Mouse (Mus musculus) fat pad, adult 2 months (tissue): Measurements from ENCODE around the gene Slc25a38.

Experiments
- DNase-seq: peaks from one replicate; pipeline ENCODE4 v3.0.0-alpha.2; 2011; ENCODE audit warnings: low read depth, low spot score; ENCODE audit errors: extremely low read depth

Slc25a38 gene

DNA sequence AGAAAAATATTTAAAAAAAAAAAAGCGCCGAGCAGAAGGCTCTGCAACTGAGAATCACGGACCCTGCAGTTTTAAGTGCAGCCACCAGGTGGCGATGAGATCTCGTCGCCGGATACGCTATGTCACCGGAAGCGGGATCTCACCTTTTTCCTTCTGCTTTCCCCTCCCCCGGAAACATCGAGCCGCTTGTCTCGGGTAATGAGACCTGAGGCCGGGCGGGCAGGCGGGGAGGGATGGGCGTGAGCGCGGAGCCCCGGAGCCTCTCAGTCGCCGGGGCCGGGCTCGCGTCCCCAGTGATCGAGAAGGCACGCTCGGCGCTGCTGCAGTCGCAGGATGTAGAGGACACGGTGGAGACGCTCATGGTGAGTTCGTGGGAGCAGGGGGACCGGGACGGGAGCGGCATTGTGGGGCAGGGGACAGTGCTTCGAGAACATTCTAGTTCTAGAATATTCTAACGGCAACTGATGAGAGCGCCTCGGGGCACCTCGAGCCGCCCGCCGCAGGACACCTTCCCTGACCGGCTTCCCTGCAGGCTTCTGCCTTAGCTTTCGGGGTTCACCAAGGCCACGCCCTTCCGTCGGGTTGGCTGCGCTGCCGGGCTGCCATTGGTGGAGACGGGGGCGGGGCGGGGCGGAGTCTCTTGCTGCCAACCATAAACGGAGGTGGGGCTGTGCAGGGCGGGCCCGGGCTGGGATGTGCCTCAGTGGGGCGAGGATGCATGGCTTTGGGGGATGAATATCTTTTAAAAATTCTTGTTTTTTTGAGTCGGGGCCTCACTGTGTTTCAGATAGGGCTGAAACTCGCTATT, at the start of gene Slc25a38:
Slc25a38 (plus strand) TSS at position 164 of the 808 bp plus-strand sequence.
- DNase-seq: no peak

DNA sequence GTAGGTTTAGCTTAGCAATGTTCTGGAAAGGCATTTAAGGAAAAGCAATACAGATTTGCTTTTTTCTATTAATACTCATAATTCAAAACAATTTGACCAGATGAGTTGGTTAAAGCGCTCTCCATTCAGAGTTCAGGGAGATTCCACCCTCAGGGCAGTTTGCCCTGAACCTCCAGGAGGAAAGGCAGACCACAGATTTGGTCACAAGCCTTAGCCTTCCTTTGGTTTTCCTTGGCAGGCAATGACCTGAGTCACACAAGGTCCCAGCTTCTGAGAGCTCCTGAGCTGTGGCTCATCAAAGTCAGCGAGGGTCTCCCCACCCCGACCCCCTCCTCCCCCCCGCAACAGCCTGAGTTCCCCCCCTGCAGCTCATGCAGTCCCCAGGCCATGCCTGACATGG, 45.9 kb upstream of the Slc25a38 start:
- DNase-seq: no peak

- no peak for DNase-seq
Measured at GRCm38 (mm10) chr9:120067609-120068008, 42.6 kb upstream of the Slc25a38 start.

DNA sequence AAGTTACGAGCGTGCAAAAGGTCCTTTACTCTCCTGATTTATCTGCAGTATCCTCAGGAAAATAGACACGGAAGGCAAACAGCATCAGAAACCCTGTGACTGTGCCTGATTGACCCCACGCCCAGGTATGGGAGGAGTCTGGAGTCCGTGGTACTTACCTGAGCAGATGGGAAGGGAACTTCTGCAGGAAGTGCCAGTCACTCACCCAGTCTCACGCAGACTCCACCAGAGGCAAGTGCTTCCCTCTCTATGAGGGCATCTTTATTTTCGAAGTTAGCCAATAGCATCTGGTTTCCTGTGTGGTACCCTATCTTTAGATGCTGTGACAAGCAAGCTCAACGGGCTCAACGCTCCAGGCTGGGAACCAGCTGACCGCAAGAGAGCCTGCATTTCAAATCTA, 42.1 kb upstream of the Slc25a38 start:
- no peak for DNase-seq

- DNase-seq: no peak
Measured at GRCm38 (mm10) chr9:120069779-120070178, 40.4 kb upstream of the Slc25a38 start, which contains the start of gene Cx3cr1. Cx3cr1 (minus strand) TSS chr9:120069879.

GRCm38 (mm10) chr9:120071251-120071650, 38.9 kb upstream of the Slc25a38 start:
- no peak for DNase-seq

GRCm38 (mm10) chr9:120073169-120073568, 37.0 kb upstream of the Slc25a38 start:
- no peak for DNase-seq

DNA sequence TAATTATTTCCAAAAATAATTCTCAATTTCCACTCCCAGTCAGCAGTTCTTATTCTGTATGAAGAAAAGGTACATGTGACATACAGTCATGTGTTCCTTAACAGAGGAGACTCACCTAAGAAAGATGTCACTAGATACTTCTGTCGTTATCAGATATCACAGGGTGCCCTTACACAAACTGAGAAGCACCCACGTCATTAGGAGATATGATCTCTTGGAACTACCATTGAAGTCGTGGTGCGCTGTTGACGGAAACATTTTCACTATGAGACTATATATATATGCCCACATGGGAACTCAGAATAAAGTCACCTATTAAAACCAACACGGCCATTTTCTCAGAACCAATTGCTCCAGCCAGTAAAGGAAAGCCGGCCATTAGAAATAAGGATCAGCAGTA, 35.7 kb upstream of the Slc25a38 start:
- DNase-seq: no peak

GRCm38 (mm10) chr9:120078241-120078640, 31.9 kb upstream of the Slc25a38 start:
- no peak for DNase-seq

- DNase-seq: no peak
Measured at GRCm38 (mm10) chr9:120079901-120080300, 30.3 kb upstream of the Slc25a38 start.

- DNase-seq: no peak
Measured at GRCm38 (mm10) chr9:120080546-120081108, 29.5 kb upstream of the Slc25a38 start.

- DNase-seq: no peak
Measured at GRCm38 (mm10) chr9:120081247-120081646, 28.9 kb upstream of the Slc25a38 start.

- no peak for DNase-seq
Measured at GRCm38 (mm10) chr9:120081967-120082366, 28.2 kb upstream of the Slc25a38 start.

- no peak for DNase-seq
Measured at GRCm38 (mm10) chr9:120082691-120083090, 27.5 kb upstream of the Slc25a38 start.

- DNase-seq: no peak
Measured at GRCm38 (mm10) chr9:120083158-120083894, 26.8 kb upstream of the Slc25a38 start.

DNA sequence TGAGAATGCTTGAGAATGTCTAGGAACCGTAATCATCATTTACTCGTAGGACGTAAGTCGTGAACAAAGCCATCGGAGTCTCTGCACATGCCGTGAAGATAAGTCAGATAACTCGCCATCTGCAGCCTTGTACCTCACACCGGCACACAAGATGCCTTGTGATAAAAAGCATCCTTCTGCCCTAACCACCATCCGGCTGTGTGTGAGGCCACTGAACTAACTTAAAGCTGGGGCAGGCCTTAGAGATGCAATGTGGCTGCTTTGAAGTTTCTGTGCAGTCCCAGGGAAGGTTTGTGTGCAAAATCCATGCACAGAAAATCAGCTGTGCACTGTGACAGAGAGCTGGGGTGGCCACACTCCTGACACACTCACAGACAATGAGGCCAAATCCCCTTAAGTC, 25.8 kb upstream of the Slc25a38 start:
- DNase-seq: no peak

DNA sequence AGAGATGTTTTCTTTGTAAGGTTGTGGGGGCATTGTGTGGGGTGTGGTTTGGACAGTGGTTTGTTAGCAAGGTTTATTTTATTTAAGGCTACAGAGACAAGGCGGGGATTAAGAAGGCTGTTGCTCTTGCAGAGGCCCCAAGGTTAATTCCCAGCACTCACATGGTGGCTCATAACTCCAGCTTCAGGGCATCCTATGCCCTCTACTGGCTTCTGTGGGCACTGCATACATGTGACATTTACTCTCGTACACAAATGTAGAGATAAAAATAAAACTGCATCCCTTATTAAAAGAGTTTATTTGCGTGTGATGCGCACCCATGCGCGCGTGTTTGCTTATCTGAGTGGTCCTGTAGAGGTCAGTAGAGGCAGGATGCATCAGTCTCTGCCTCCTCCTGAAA, 21.0 kb upstream of the Slc25a38 start:
- DNase-seq: no peak

- no peak for DNase-seq
Measured at GRCm38 (mm10) chr9:120091086-120091485, 19.1 kb upstream of the Slc25a38 start.

- no peak for DNase-seq
Measured at GRCm38 (mm10) chr9:120091696-120092238, 18.4 kb upstream of the Slc25a38 start, which contains the start of gene Ccr8. Ccr8 (plus strand) TSS chr9:120092114.

DNA sequence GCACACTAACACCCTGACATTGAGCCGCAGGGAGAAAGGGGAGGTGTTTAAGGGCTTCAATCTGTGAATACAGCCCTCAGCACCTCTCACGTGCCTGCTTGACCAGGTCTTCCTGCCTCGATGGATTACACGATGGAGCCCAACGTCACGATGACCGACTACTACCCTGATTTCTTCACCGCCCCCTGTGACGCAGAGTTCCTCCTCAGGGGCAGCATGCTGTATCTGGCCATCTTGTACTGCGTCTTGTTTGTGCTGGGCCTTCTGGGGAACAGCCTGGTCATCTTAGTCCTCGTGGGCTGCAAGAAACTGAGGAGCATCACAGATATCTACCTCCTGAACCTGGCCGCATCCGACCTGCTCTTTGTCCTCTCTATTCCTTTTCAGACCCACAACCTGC, 16.5 kb upstream of the Slc25a38 start:
- no peak for DNase-seq

- no peak for DNase-seq
Measured at GRCm38 (mm10) chr9:120095886-120096285, 14.3 kb upstream of the Slc25a38 start.
